Mouse (Mus musculus): ENCODE results near the gene Gemin5.

DNA sequence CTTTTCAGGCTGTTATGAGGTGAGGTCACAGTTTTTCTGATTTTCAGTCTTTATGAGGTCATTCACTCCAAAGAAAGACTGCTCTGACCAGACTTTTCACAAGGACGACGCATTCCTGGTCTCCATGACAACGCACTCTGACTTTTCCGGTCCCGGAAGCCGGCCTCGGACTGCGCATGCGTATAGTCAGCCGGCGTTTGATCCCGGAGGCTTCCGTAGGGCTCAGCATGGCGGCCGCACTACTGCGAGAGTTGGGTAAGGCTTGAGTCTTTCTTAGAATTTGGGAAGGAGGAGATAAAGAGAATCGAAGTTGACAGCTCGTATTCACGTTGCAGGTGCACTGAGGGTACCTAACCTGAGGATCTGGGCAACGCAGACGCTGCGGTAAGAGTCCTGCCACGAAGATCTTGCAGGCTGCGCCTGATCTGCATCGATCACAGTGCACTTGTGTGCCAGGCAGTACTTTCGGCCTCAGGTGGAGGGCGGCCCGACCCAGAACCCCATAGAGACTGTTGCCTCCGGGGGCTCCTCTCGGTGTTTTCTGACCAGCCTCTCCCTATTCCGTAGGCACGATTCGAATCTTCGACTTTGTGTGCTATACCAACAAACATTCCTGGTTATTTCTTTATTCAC is 3.2 kb upstream of the Gemin5 start, which contains the start of gene Mrpl22:
- no peak for TF ChIP-seq CTCF (conservative IDR thresholded peaks at IDR 0.05; ENCODE audit: low read length)
- no peak for TF ChIP-seq NANOG (IDR thresholded peaks at IDR 0.05; ENCODE audit: borderline replicate concordance, low read length)

Measured in E14TG2a.4 (cell line).